Mouse (Mus musculus): ENCODE data around the gene Rnf144b. TPM values are rescaled to one million over a fixed set of nuclear protein-coding genes. Genes with fewer than 3 reads are reported as not detected.

Rnf144b gene
- polyA plus RNA-seq, 1 experiment from 2014 or later: 1.00 TPM

- H3K36me3 ChIP-seq: no peaks in the 10 kb centered on the region
- H3K4me2 ChIP-seq (replicated peaks): no peak overlapping the region
- ATAC-seq (ENCODE audit: insufficient number of reproducible peaks, insufficient read depth, low FRiP score, low TSS enrichment): no peak
- H3K27ac ChIP-seq: no peak overlapping the region
- H3K27me3 ChIP-seq: peaks cover 9% of the 10 kb centered on the region; the same call in 1 of the 2 replicates
- 58% methylated on average over 5 of the region's 5 CpGs for WGBS
- H3K9me3 ChIP-seq: no peaks in the 10 kb centered on the region
- no peak overlapping the region for H3K9ac ChIP-seq
- H3K4me1 ChIP-seq: peaks cover 13% of the 10 kb centered on the region
- H3K4me3 ChIP-seq: no peak overlapping the region
These were observed 3.1 kb downstream of the Rnf144b start for GRCm38 (mm10) chr13:47125595-47125994.

GRCm38 (mm10) chr13:47129090-47129489 is 6.6 kb downstream of the Rnf144b start:
- ATAC-seq (ENCODE audit: insufficient number of reproducible peaks, insufficient read depth, low FRiP score, low TSS enrichment): no peak
- H3K4me2 ChIP-seq (replicated peaks): no peak overlapping the region
- H3K27me3 ChIP-seq: no peaks in the 10 kb centered on the region
- no peaks in the 10 kb centered on the region for H3K9me3 ChIP-seq
- no peak overlapping the region for H3K4me3 ChIP-seq
- WGBS: 57% methylated on average over 4 of the region's 4 CpGs
- no peak overlapping the region for H3K27ac ChIP-seq
- H3K36me3 ChIP-seq: no peaks in the 10 kb centered on the region
- no peak overlapping the region for H3K9ac ChIP-seq
- H3K4me1 ChIP-seq: no peaks in the 10 kb centered on the region

GRCm38 (mm10) chr13:47133058-47133457 is 10.6 kb downstream of the Rnf144b start:
- no peaks in the 10 kb centered on the region for H3K27me3 ChIP-seq
- no peaks in the 10 kb centered on the region for H3K9me3 ChIP-seq
- H3K4me3 ChIP-seq: no peak overlapping the region
- ATAC-seq (ENCODE audit: insufficient number of reproducible peaks, insufficient read depth, low FRiP score, low TSS enrichment): no peak
- H3K4me2 ChIP-seq (replicated peaks): no peak overlapping the region
- WGBS: 92% methylated on average over 8 of the region's 8 CpGs
- H3K36me3 ChIP-seq: no peaks in the 10 kb centered on the region
- no peak overlapping the region for H3K27ac ChIP-seq
- no peaks in the 10 kb centered on the region for H3K4me1 ChIP-seq
- no peak overlapping the region for H3K9ac ChIP-seq

GRCm38 (mm10) chr13:47134836-47135235 is 12.4 kb downstream of the Rnf144b start:
- Histone ChIP-seq H3K27me3 (no peaks in the 10 kb centered on the region), H3K4me3 (no peak overlapping the region), H3K9me3 (no peaks in the 10 kb centered on the region), H3K4me1 (no peaks in the 10 kb centered on the region), H3K27ac (no peak overlapping the region), H3K36me3 (no peaks in the 10 kb centered on the region), H3K4me2 (replicated peaks) (no peak overlapping the region), H3K9ac (no peak overlapping the region)
- ATAC-seq (ENCODE audit: insufficient number of reproducible peaks, insufficient read depth, low FRiP score, low TSS enrichment): no peak
- 92% methylated on average over 7 of the region's 7 CpGs for WGBS

GRCm38 (mm10) chr13:47135741-47136140 is 13.3 kb downstream of the Rnf144b start:
- Histone ChIP-seq H3K9ac (no peak overlapping the region), H3K36me3 (no peaks in the 10 kb centered on the region), H3K4me3 (no peak overlapping the region), H3K27ac (no peak overlapping the region), H3K4me1 (no peaks in the 10 kb centered on the region), H3K9me3 (no peaks in the 10 kb centered on the region), H3K27me3 (no peaks in the 10 kb centered on the region), H3K4me2 (replicated peaks) (no peak overlapping the region)
- 78% methylated on average over 7 of the region's 7 CpGs for WGBS
- no peak for ATAC-seq (ENCODE audit: insufficient number of reproducible peaks, insufficient read depth, low FRiP score, low TSS enrichment)

GRCm38 (mm10) chr13:47142764-47143163 is 20.3 kb downstream of the Rnf144b start:
- H3K27me3 ChIP-seq: no peaks in the 10 kb centered on the region
- WGBS: 72% methylated on average over 6 of the region's 6 CpGs
- no peaks in the 10 kb centered on the region for H3K36me3 ChIP-seq
- no peak for ATAC-seq (ENCODE audit: insufficient number of reproducible peaks, insufficient read depth, low FRiP score, low TSS enrichment)
- H3K9ac ChIP-seq: no peak overlapping the region
- H3K9me3 ChIP-seq: no peaks in the 10 kb centered on the region
- no peak overlapping the region for H3K27ac ChIP-seq
- H3K4me3 ChIP-seq: no peak overlapping the region
- no peak overlapping the region for H3K4me2 ChIP-seq (replicated peaks)
- H3K4me1 ChIP-seq: peaks cover 6% of the 10 kb centered on the region; the same call in 1 of the 2 replicates

GRCm38 (mm10) chr13:47145939-47146338 is 23.5 kb downstream of the Rnf144b start:
- no peak overlapping the region for H3K4me2 ChIP-seq (replicated peaks)
- 41% methylated on average over 9 of the region's 9 CpGs for WGBS
- ATAC-seq (ENCODE audit: insufficient number of reproducible peaks, insufficient read depth, low FRiP score, low TSS enrichment): no peak
- H3K9ac ChIP-seq: no peak overlapping the region
- H3K27ac ChIP-seq: no peak overlapping the region
- no peaks in the 10 kb centered on the region for H3K27me3 ChIP-seq
- H3K9me3 ChIP-seq: no peaks in the 10 kb centered on the region
- H3K4me1 ChIP-seq: peaks cover 6% of the 10 kb centered on the region; the same call in 1 of the 2 replicates
- no peaks in the 10 kb centered on the region for H3K36me3 ChIP-seq
- no peak overlapping the region for H3K4me3 ChIP-seq

GRCm38 (mm10) chr13:47146388-47146787 is 23.9 kb downstream of the Rnf144b start:
- 62% methylated on average over 7 of the region's 7 CpGs for WGBS
- no peaks in the 10 kb centered on the region for H3K36me3 ChIP-seq

GRCm38 (mm10) chr13:47148573-47148972 is 26.1 kb downstream of the Rnf144b start:
- Histone ChIP-seq H3K27ac (no peak overlapping the region), H3K9ac (no peak overlapping the region), H3K27me3 (no peaks in the 10 kb centered on the region), H3K4me3 (no peak overlapping the region), H3K36me3 (no peaks in the 10 kb centered on the region), H3K4me2 (replicated peaks) (no peak overlapping the region), H3K9me3 (no peaks in the 10 kb centered on the region), H3K4me1 (peaks cover 12% of the 10 kb centered on the region; the same call in 1 of the 2 replicates)
- 61% methylated on average over 11 of the region's 11 CpGs for WGBS
- ATAC-seq (ENCODE audit: insufficient number of reproducible peaks, insufficient read depth, low FRiP score, low TSS enrichment): no peak

More at GRCm38 (mm10) chr13:47146388-47146787, 23.9 kb downstream of the Rnf144b start:
- no peaks in the 10 kb centered on the region for H3K9me3 ChIP-seq
- no peak for ATAC-seq (ENCODE audit: insufficient number of reproducible peaks, insufficient read depth, low FRiP score, low TSS enrichment)
- no peak overlapping the region for H3K9ac ChIP-seq
- H3K27me3 ChIP-seq: no peaks in the 10 kb centered on the region
- no peak overlapping the region for H3K4me2 ChIP-seq (replicated peaks)
- peaks cover 6% of the 10 kb centered on the region; the same call in 1 of the 2 replicates for H3K4me1 ChIP-seq
- no peak overlapping the region for H3K27ac ChIP-seq
- no peak overlapping the region for H3K4me3 ChIP-seq

GRCm38 (mm10) chr13:47149993-47150392 is 27.5 kb downstream of the Rnf144b start:
- H3K4me1 ChIP-seq: peaks cover 16% of the 10 kb centered on the region; the same call in 1 of the 2 replicates
- ATAC-seq (ENCODE audit: insufficient number of reproducible peaks, insufficient read depth, low FRiP score, low TSS enrichment): no peak
- no peak overlapping the region for H3K4me2 ChIP-seq (replicated peaks)
- no peak overlapping the region for H3K27ac ChIP-seq
- H3K9me3 ChIP-seq: no peaks in the 10 kb centered on the region
- H3K36me3 ChIP-seq: no peaks in the 10 kb centered on the region
- H3K9ac ChIP-seq: no peak overlapping the region
- WGBS: 92% methylated on average over 10 of the region's 10 CpGs
- no peaks in the 10 kb centered on the region for H3K27me3 ChIP-seq
- H3K4me3 ChIP-seq: no peak overlapping the region

- 90% methylated on average over 14 of the region's 14 CpGs for WGBS
- Histone ChIP-seq H3K36me3 (no peaks in the 10 kb centered on the region), H3K4me1 (peaks cover 12% of the 10 kb centered on the region; the same call in 1 of the 2 replicates)
These were observed 28.6 kb downstream of the Rnf144b start for GRCm38 (mm10) chr13:47151060-47151459.

GRCm38 (mm10) chr13:47152390-47152789 is 29.9 kb downstream of the Rnf144b start:
- Histone ChIP-seq H3K4me1 (peaks cover 11% of the 10 kb centered on the region; the same call in 1 of the 2 replicates), H3K4me3 (no peak overlapping the region), H3K27me3 (no peaks in the 10 kb centered on the region), H3K4me2 (replicated peaks) (no peak overlapping the region), H3K36me3 (no peaks in the 10 kb centered on the region), H3K9ac (no peak overlapping the region), H3K27ac (no peak overlapping the region), H3K9me3 (no peaks in the 10 kb centered on the region)
- 0 out of 2 replicates have a peak, but pooled peaks have one; percentile 49 for ATAC-seq (ENCODE audit: insufficient number of reproducible peaks, insufficient read depth, low FRiP score, low TSS enrichment)
- 31% methylated on average over 7 of the region's 7 CpGs for WGBS

More at GRCm38 (mm10) chr13:47151060-47151459, 28.6 kb downstream of the Rnf144b start:
- H3K27me3 ChIP-seq: no peaks in the 10 kb centered on the region
- no peak overlapping the region for H3K4me3 ChIP-seq
- H3K9me3 ChIP-seq: no peaks in the 10 kb centered on the region
- no peak overlapping the region for H3K9ac ChIP-seq
- no peak overlapping the region for H3K4me2 ChIP-seq (replicated peaks)
- no peak for ATAC-seq (ENCODE audit: insufficient number of reproducible peaks, insufficient read depth, low FRiP score, low TSS enrichment)
- no peak overlapping the region for H3K27ac ChIP-seq

Data from embryonic facial prominence, embryonic 12.5 days (tissue).